ENCODE assay signal across 9 mouse cellular contexts in genomic region chr6:136931246-136931645, GRCm38 (mm10). TPM values are rescaled to one million over a fixed set of nuclear protein-coding genes. Genes with fewer than 3 reads are reported as not detected.
A peak's percentile ranks its signal among the peaks of the same experiment; 100 is the strongest.
DNase-seq lines count a peak whose midpoint lies in the region; ATAC-seq and TF ChIP-seq lines count a peak whose summit lies in the region.
"Had no signal": no experiment of that assay in that cellular context is flagged by ENCODE, and none has a peak within 500 bp of the region (broad histone marks: within the 10 kb centered on the region; RNA-seq: fewer than 3 reads in every experiment).

No protein-coding gene starts in this region.

- H3K9ac ChIP-seq in lung, embryonic 15.5 days: no peak overlapping the region
- no peak overlapping the region for H3K9ac ChIP-seq in limb, embryonic 15.5 days

- DNase-seq in heart, adult 11 months: peak; percentile 71
- no peak for DNase-seq in heart, postnatal 4 days
- no peak for DNase-seq in lung, adult 2 months
- no peak for DNase-seq in embryonic facial prominence, embryonic 10.5 days (ENCODE audit: low spot score)
- no peak for DNase-seq in left cerebral cortex, adult 8-10 months (ENCODE audit: low spot score in 2 of 2)
- DNase-seq in layer of hippocampus, postnatal 36 days: no peak
- DNase-seq: cerebellum, postnatal 25 days had no signal

- ATAC-seq in lung, embryonic 15.5 days (ENCODE audit: borderline replicate concordance, extremely low read depth, low FRiP score, low TSS enrichment): no peak
- ATAC-seq in limb, embryonic 15.5 days (ENCODE audit: insufficient number of reproducible peaks, low FRiP score, low TSS enrichment, low read depth): no peak

- H3K9me3 ChIP-seq in lung, embryonic 15.5 days: no peaks in the 10 kb centered on the region
- H3K9me3 ChIP-seq in embryonic facial prominence, embryonic 10.5 days: no peaks in the 10 kb centered on the region
- H3K9me3 ChIP-seq in limb, embryonic 15.5 days: no peaks in the 10 kb centered on the region

- TF ChIP-seq CTCF in lung, adult 2 months (IDR thresholded peaks at IDR 0.05; ENCODE audit: insufficient read depth, low read length): no peak

- H3K4me3 ChIP-seq in lung, embryonic 15.5 days: no peak overlapping the region
- no peak overlapping the region for H3K4me3 ChIP-seq in lung, adult 2 months (replicated peaks; ENCODE audit: extremely low read depth, low read depth, low read length)
- H3K4me3 ChIP-seq in embryonic facial prominence, embryonic 10.5 days: no peak overlapping the region
- H3K4me3 ChIP-seq in limb, embryonic 15.5 days: no peak overlapping the region

- H3K4me2 ChIP-seq in lung, embryonic 15.5 days: peak overlapping the region; percentile 41; the same call in 1 of the 2 replicates
- H3K4me2 ChIP-seq in limb, embryonic 15.5 days: no peak overlapping the region

- no peaks in the 10 kb centered on the region for H3K27me3 ChIP-seq in lung, embryonic 15.5 days
- H3K27me3 ChIP-seq in embryonic facial prominence, embryonic 10.5 days (replicated peaks; ENCODE audit: low read depth, poor library complexity, severe bottlenecking): no peaks in the 10 kb centered on the region
- no peaks in the 10 kb centered on the region for H3K27me3 ChIP-seq in limb, embryonic 15.5 days

- H3K27ac ChIP-seq in lung, embryonic 15.5 days: peak overlapping the region; percentile 80
- H3K27ac ChIP-seq in embryonic facial prominence, embryonic 10.5 days (replicated peaks): peak overlapping the region; percentile 79
- peak overlapping the region; percentile 72 for H3K27ac ChIP-seq in limb, embryonic 15.5 days

- H3K36me3 ChIP-seq in lung, embryonic 15.5 days: no peaks in the 10 kb centered on the region
- H3K36me3 ChIP-seq in embryonic facial prominence, embryonic 10.5 days (replicated peaks): no peaks in the 10 kb centered on the region
- no peaks in the 10 kb centered on the region for H3K36me3 ChIP-seq in limb, embryonic 15.5 days

- peaks cover 12% of the 10 kb centered on the region for H3K4me1 ChIP-seq in lung, embryonic 15.5 days
- H3K4me1 ChIP-seq in lung, adult 2 months (ENCODE audit: control insufficient read depth, insufficient read depth, low read length): peaks cover 6% of the 10 kb centered on the region
- H3K4me1 ChIP-seq in embryonic facial prominence, embryonic 10.5 days: peaks cover 17% of the 10 kb centered on the region
- H3K4me1 ChIP-seq in limb, embryonic 15.5 days: peaks cover 12% of the 10 kb centered on the region

- TF ChIP-seq POLR2A in lung, adult 2 months (IDR thresholded peaks at IDR 0.05; ENCODE audit: borderline replicate concordance, extremely low read depth, low read depth, low read length): no peak

- 82% methylated on average over 13 of the region's 13 CpGs for WGBS in lung, embryonic 15.5 days
- WGBS in lung, adult 2 months: 80% methylated on average over 13 of the region's 13 CpGs
- WGBS in embryonic facial prominence, embryonic 10.5 days: 89% methylated on average over 13 of the region's 13 CpGs
- 81% methylated on average over 13 of the region's 13 CpGs for WGBS in limb, embryonic 15.5 days

RNA-seq across cellular contexts. Expression of gene Pde6h, which starts 7.6 kb away (rescaled TPM):
- not detected for total RNA-seq in heart, postnatal 4 days (2021)
- polyA plus RNA-seq in lung, embryonic 15.5 days (2015; fragmentation: Nextera tagmentation; extraction: Ambion mirVana): 0.47 TPM in 1 of 2 replicates, not detected in the other
- polyA plus RNA-seq in lung, adult 2 months (2012; rRNA removed): 0.02 and 0.20 TPM in 2 replicates
- polyA plus RNA-seq in embryonic facial prominence, embryonic 10.5 days (2016; fragmentation: Nextera tagmentation; extraction: Ambion mirVana): not detected in 2 replicates
- 0.19 TPM in 1 of 2 replicates, not detected in the other for polyA plus RNA-seq in limb, embryonic 15.5 days (2015; fragmentation: Nextera tagmentation; extraction: Ambion mirVana)
- 1 to 10 TPM in 2 of 4 experiments, under 1 TPM in 2; 0.44 to 3.0 (median 1.1) TPM for total RNA-seq in left cerebral cortex, adult 8-10 months (2022)
- 1 to 10 TPM; 1.5 TPM for total RNA-seq in layer of hippocampus, postnatal 36 days (2021)

RNA-seq across cellular contexts. Expression of gene Erp27, which starts 9.3 kb away (rescaled TPM):
- total RNA-seq in heart, postnatal 4 days (2021): under 1 TPM in 1 of 2 experiments, not detected in 1; 0.20 TPM
- polyA plus RNA-seq in lung, embryonic 15.5 days (2015; fragmentation: Nextera tagmentation; extraction: Ambion mirVana): 0.40 and 0.62 TPM in 2 replicates
- 0.26 TPM in 1 of 2 replicates, not detected in the other for polyA plus RNA-seq in lung, adult 2 months (2012; rRNA removed)
- 0.29 TPM in 1 of 2 replicates, not detected in the other for polyA plus RNA-seq in embryonic facial prominence, embryonic 10.5 days (2016; fragmentation: Nextera tagmentation; extraction: Ambion mirVana)
- 0.53 and 0.72 TPM in 2 replicates for polyA plus RNA-seq in limb, embryonic 15.5 days (2015; fragmentation: Nextera tagmentation; extraction: Ambion mirVana)
- not detected for total RNA-seq in left cerebral cortex, adult 8-10 months (2022)
- 1 to 10 TPM in 1 of 2 experiments, under 1 TPM in 1; 0.80 to 1.1 TPM for total RNA-seq in layer of hippocampus, postnatal 36 days (2021)

RNA-seq across cellular contexts. Expression of gene Arhgdib, which starts 10.5 kb away (rescaled TPM):
- 10 to 100 TPM; 33.6 to 39.4 TPM for total RNA-seq in heart, postnatal 4 days (2021)
- 69.8 and 82.9 TPM in 2 replicates for polyA plus RNA-seq in lung, embryonic 15.5 days (2015; fragmentation: Nextera tagmentation; extraction: Ambion mirVana)
- 55.5 and 82.9 TPM in 2 replicates for polyA plus RNA-seq in lung, adult 2 months (2012; rRNA removed)
- polyA plus RNA-seq in embryonic facial prominence, embryonic 10.5 days (2016; fragmentation: Nextera tagmentation; extraction: Ambion mirVana): 32.1 and 39.3 TPM in 2 replicates
- polyA plus RNA-seq in limb, embryonic 15.5 days (2015; fragmentation: Nextera tagmentation; extraction: Ambion mirVana): 166 and 167 TPM in 2 replicates
- total RNA-seq in left cerebral cortex, adult 8-10 months (2022): 10 to 100 TPM; 16.0 to 24.1 (median 19.6) TPM
- total RNA-seq in layer of hippocampus, postnatal 36 days (2021): 10 to 100 TPM in 1 of 2 experiments, 1 to 10 TPM in 1; 8.9 to 10.2 TPM

RNA-seq across cellular contexts. Expression of gene Mgp, which starts 55.6 kb away (rescaled TPM):
- 100 to 1,000 TPM; 188 to 201 TPM for total RNA-seq in heart, postnatal 4 days (2021)
- polyA plus RNA-seq in lung, embryonic 15.5 days (2015; fragmentation: Nextera tagmentation; extraction: Ambion mirVana): 918 and 931 TPM in 2 replicates
- polyA plus RNA-seq in lung, adult 2 months (2012; rRNA removed): 3,073 and 5,313 TPM in 2 replicates
- polyA plus RNA-seq in embryonic facial prominence, embryonic 10.5 days (2016; fragmentation: Nextera tagmentation; extraction: Ambion mirVana): 3.5 and 4.2 TPM in 2 replicates
- 350 and 381 TPM in 2 replicates for polyA plus RNA-seq in limb, embryonic 15.5 days (2015; fragmentation: Nextera tagmentation; extraction: Ambion mirVana)
- 10 to 100 TPM; 34.0 to 50.1 (median 47.6) TPM for total RNA-seq in left cerebral cortex, adult 8-10 months (2022)
- 10 to 100 TPM; 16.1 to 37.1 TPM for total RNA-seq in layer of hippocampus, postnatal 36 days (2021)
